Mouse (Mus musculus): ENCODE measurements at regions not wholly inside any gene's neighbourhood (a gene's known extent, or its start where the extent isn't known, plus 50 kb on each side); places are given as distances from the start of the nearest gene placed in this dataset.

DNA sequence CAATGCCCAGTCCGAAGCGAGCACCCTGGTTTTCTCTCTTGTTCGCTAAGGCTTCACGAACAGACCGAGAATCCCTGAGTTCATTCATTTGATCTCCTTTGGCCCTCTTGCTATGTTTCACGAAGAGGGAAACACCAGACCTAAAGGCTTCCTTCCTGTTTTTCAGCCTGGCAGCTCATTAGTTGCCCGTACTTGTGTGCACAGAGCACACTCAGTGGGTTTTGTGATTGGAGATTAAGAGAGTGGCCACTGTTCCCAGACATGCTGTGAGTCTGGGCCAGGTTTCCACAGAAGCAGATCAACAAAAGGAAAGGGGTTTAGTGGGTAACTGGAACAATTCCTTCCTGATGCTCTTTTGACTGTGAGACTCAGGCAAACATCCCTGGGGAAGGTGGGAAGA, 331.5 kb upstream of the Kazn start:
- DNase-seq (ENCODE audit: low read depth, low spot score) = no peak

DNA sequence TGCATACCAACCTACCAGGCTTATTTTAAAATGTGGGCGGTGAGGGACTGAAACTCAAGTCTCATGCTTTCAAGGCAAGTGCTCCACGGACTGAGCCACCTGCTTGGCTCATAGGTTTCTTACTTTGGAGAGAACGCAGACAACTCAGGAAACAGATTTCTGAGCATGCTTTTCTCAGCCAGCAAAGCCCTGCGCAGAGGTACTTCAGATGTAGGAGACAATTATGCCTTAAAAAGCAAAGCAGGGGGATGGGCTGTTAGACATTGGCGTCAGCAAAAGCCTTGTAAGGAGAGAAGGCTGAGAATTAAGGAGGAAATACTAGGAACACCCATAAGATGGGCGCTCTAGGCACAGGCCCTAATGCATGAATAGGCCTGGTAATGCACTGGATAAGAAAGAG, 329.4 kb upstream of the Kazn start:
- DNase-seq (ENCODE audit: low read depth, low spot score) = no peak

DNA sequence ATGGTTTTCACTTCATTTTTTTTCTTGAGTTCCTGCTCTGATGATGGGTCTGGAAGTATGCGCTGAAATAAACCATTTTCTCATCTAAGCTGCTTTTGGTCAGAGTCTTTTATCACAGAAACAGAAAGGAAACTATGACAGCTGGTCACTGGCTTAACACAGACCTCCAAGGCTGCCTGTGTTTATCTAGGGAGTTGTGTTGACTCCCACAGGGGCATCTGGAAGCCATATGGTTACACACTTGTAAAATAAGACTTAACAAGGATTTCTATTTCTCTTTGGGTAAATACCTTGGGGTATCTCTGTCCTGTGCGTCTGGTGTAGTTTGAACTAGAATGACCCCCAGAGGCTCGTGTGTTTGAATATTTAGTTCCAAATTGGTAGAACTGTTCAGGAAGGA, 315.5 kb upstream of the Kazn start:
- no peak for DNase-seq (ENCODE audit: low read depth, low spot score)

DNA sequence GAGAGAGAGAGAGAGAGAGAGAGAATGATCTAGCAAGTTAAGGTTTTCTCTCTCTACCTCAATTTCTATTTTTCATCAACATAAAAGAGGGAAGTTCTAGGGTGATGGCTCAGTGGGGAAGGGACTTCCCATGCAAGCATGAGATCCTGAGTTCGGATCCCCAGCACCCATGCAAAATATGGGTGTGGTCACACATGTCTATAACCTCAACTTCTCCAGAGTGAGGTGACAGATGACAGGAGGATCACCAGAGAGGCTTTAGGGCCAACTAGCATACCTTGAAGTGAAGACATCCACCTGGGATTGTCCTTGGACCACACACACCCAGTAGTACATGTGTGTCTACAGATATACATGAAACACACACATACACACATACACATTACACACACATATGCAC, 306.7 kb upstream of the Kazn start:
- DNase-seq (ENCODE audit: low read depth, low spot score) = no peak

DNA sequence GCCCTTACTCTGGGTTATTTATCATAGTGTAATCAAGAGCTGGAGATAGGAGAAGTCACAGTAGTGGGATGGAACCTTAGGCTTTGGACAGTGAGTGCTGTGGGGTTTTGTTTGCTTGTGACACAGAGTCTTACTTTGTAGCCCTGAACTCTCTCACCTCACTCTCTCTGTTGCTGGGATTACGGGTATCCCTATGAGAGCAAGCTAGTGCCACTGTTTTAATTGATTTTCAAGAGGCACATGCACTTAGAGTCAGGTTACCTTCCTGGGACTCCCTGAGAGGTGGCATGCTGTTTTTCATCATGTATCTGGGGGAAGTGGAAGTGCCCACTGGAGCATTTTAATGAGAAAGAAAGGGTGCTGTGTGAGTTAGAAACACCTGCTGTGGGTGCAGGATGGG, 306.0 kb upstream of the Kazn start:
- no peak for DNase-seq (ENCODE audit: low read depth, low spot score)

DNA sequence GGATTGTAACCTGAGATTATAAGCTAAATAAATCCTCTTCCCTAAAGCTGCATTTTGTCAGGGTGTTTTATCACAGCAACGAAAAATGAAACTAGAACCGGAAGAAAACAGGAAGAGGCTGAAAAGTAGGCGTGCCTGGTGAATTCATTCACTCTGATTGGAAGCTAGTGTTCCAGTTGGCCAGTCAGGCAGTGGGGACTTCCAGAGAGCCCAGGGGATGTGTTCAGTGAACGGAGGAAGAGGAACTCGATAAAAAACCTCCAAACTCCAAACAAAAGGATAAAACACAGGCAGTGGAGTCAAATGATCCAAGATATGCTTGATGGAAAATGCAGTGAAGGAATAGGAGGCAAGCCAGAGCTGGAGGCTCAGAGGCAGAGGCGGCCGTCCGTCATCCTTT, 305.5 kb upstream of the Kazn start:
- DNase-seq (ENCODE audit: low read depth, low spot score) = no peak

DNA sequence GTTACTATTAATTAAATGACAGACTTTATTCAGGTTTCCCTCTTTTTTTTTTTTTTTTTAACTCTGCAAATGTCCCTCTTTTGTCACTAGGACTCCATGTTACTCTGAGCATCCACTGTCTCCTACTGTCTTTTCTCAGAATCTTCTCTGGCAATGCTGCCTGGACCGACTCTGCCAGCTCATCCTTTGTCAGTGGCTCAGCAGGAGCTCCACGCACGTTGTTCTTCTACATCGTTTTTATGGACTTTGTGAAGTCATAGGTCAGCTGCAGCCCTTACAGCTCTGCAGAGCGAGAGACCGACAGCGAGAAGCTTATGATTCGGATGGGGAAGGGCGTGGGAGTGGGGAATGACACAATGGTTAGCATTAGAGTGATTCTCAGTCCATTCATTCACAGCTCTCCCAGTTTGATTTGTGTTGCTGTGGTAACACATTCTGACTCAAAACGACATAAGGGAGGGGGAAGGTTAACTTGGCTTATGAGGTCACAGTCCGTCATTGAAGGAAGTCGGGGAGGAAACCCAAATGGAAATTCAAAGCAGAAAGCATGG, 300.1 kb upstream of the Kazn start:
- no peak for DNase-seq (ENCODE audit: low read depth, low spot score)

DNA sequence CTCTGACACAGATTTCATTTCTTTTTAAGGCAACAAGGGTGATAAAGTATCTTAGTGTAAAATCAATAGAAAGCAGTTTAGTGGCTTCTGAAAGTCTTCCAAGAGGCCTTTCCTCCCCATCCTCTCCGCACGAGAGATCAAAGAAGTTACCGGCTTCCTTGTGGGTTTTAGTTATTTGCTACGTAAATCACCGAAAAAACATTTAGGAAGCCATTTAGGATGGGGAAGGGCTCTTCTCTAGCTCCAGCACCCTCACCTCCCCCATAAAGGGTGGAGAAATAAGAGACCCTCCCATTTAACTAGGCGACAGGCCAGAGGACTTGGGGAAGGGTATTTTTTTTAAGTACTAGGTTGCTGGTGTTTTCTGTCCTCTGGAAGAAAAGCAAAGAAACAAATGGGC, 287.9 kb upstream of the Kazn start:
- DNase-seq (ENCODE audit: low read depth, low spot score) = no peak

DNA sequence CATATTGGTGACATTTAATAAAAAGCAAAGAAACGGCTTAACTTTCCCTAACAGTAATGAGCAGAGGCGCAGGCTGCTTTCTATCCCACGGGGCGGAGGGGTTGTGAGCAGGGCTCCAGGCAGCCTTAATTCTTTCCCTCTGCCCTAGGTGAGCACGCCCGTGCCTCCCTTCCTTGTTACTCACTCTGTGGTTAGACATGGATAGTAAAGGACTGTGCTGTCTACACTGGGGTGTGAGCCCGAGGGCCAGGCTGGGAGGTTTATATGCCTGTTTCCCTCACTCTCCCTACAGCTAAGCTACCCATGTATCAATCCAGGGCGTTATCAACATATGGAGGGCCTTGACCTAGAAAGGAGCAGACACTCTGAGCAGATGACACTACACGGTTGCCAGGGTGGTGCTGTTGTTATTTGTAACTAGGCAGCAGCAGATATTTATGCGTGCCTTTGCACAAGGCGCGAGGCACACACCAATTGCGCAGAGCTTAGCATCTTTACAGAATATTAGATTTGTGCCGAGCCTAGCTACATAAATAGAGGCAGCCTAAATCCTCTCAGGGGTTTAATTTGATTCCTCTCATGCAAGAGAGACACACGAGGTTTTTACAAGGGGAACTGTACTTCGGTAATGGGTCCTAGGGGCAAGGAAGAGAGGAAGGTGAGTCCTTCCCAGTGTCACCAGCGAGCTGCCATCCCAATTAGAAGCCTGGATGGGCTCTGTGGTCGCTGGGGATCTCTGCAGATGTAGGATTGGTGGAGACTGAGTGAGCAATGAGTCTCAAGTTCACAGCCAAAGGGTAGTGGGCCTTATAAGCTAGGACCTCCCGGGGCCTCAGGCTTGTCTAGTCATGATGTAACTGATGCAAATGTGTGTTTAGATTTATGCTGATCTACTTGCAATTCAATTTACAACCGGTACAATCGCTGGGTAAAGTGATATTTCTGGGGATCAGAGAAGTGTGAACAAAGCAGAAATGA, 278.6 kb upstream of the Kazn start:
- DNase-seq (ENCODE audit: low read depth, low spot score) = no peak

DNA sequence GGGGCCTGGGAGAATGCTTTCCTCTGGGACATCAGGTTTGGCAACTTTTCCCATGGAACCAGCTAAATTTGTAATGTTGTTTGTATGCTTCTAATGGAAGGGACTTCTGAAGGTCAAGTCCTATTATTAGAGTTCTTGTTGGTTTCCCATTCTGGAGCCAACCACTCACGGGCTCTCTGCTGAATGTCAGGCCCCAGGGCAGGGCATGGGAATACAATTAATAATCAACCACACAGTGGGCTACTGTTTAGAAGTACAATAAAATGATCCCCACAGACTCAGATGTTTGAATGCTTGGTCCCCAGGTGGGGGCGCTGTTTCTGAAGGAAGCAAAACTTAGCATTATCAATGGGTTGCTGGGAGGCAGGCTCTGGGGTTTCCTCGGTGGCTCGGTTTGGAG, 275.6 kb upstream of the Kazn start:
- no peak for DNase-seq (ENCODE audit: low read depth, low spot score)

DNA sequence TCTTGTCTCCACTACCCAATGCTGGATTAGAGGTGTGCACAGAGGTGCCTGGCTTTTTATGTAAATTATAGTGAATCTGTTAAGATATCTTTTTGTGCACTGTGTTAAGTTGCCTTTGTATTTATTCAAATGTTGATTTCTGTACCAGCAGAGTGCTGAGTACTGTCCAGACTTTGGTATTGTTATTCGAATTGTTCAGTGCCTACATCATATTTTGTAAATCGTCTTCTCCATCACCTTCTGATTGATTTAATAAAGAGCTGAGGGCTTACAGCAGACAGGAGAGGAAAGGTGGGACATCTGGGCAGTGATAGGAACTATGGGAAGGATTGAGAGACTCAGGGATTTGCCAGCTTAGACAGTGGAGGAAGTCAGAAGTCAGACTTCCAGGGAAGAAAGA, 270.2 kb upstream of the Kazn start:
- no peak for DNase-seq (ENCODE audit: low read depth, low spot score)

DNA sequence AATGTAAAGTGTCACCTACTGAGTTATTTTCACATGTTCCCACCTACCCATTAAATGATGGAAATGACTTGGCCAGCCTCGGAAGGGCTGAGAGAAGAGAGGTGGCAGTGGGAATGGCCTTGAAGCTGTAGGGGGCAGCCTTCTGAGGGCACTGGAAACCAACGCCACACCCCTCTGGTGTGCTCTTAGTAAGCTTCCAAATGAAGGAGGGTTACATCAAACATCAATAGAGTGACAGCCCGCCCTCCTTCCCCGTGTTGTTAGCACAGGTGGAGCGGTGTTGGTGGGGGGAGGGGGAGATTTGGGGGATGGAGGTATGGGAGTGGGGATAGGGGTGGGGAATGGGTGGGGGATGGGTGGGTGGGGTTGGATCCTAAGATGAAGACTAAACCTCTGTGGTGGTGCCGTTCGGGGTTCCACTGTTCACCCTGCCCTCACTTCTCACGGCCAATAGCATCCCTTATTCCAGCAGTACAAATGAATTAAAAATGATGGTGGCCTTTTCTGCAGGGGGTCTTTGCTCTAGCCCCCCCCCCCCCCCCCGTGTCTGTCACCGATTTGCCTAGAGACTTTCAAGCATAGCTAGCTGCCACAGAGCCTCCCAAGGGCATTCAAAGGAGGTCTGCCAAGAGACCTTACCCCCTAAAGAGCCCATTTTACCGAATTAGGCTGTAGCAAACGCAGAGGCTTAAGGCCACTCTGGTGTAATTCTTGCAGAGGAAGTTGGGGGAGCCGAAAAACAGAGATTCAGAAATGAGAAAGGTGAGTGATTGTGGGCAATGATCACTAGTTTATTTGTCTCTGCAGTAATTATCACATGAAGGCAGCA, 267.4 kb upstream of the Kazn start:
- no peak for DNase-seq (ENCODE audit: low read depth, low spot score)

DNA sequence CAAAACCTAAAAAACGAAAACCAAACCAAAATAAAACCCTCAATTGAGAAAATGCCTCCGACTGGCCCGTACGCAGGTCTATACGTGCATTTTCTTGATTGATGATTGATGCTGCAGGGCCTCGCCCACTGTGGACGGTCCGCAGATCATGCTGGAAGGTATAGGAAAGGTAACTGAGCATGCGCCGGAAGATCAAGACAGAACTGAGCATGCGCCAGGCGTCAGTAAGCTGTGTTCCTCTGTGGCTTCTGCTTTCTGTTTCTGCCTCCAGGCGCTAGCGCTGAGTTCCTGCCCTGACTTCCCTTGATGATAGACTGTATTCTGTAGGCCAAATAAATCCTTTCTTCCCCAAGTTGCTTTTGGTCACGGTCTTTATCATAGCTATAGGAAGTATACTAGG, 264.6 kb upstream of the Kazn start:
- DNase-seq (ENCODE audit: low read depth, low spot score) = no peak

DNA sequence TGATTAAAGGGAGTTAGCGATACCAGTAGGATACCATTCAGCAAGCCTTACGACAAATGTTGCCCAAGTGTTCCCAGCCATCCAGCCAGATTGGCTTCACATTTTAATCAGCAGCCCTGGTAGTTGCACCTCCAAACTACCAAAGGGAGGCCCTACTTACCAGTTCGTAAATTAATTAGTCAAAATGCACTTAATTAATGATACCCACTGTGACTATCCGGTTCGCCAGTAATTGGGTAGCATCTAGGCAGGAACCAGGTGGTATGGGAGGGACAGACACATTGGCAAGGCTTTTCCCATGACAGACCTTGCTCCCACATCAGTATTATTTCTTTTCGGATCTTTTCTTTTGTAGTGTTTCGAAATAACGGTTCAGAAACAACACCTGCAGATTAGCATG, 262.0 kb upstream of the Kazn start:
- no peak for DNase-seq (ENCODE audit: low read depth, low spot score)

DNA sequence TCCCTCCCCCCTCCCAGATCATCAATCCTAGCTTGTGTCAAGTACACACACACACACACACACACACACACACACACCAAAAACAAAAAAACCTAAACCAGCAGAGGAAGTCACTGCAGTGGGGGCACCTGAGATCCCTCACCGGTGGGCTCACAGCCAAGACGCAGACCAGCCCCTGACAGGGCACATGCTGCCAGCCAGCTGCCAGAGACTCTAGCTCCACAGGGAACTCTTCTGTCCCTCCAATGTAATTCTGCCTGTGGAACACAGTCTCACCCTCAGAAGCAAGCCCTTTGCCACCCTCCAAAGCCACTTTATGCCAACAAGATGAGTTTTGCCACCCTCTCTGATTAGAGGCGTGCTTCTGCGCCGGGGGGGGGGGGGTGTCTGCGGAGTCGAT, 261.3 kb upstream of the Kazn start:
- no peak for DNase-seq (ENCODE audit: low read depth, low spot score)

DNA sequence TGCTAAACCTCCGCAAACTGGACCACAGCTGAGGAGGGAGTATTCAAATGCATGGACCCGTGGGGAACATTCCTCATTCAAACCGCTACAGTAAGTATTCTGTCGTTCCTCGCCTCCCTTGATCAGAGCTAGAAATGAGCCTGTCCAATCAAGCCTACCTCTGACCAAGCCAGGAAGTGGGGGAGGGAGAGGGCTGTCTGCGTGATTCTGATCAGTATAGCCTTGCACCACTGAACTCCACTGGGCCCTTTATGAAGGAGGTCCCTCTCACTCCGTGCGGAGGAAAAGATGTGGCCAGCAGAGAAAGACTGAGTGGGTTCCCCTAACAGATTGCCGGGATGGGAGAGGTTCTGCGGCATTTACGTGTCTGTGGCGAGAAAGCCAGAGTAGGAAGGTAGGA, 257.4 kb upstream of the Kazn start:
- no peak for DNase-seq (ENCODE audit: low read depth, low spot score)

DNA sequence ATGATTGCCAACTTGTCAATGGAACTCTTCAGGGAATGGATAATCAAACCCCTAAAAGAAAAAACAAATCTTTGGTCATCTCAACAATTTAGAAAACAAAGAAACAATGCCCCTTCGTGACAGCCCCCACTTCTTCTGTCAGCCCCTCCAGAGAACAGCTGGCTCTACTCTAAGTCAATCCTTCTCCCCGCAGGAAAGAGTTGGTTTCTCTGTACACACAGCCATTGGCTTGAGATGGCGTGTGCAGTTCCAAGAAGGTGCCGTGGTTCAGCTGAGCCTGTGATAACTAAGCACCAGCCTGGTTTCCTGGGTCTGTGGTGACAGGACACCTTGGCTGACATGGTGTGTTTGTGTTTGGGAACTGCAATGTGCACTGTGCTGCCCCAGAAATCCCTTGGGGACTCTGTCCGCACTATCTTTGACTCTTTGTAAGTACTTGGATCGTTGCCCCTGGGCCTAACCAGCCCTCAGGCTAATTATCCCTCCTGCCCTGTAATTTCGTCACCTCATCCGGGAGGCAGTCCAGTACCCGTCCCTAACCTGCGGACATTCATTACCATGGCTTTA, 253.8 kb upstream of the Kazn start:
- DNase-seq (ENCODE audit: low read depth, low spot score) = no peak

DNA sequence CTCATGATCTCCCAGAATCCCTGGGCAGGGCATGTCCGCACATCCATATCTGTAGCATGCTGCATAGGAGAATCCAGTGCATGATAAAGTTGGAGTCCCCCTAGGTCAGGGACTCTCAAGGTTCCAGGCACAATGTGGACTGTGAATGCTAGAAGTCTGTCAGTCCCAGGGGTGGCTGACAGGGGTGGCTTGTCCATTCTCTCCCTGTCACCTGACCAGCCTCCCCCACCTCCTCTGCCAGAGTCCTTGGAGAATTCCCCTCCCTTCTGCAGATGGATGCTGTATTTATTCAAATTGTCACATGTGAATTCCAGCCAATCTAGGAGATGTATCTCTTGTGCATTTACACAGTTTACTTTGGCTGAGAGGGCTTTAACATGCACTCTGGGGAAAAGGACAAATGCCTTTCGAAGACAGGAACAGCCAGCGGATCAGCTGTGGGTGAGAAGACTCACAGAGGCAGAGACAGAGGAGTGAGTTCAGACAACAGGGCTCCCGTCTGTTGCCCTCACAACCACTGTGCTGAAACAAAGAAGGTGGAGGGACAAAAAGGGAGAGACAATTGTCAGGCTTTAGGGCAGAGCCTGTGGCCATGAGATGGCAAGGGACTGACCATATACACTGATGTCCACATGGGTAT, 246.7 kb upstream of the Kazn start:
- no peak for DNase-seq (ENCODE audit: low read depth, low spot score)

DNA sequence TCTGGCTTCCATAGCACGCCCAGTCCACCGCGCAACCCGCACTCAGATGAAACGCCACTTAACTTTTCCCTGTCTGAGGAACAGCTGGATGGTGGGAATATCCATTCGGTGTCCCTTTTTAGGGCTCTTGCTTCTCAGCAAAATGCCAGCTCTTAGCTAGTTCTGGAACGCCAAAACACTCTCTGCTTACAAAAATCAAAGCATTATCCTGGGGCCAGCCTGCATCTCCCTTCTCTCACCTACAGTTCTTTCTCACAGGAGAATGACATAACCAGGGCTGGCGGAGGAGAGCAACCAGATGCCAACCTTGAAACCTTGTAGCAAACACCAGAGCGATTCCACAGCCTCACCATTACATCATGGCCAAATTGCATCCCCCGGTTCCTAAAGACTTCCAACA, 236.4 kb upstream of the Kazn start:
- no peak for DNase-seq (ENCODE audit: low read depth, low spot score)

DNA sequence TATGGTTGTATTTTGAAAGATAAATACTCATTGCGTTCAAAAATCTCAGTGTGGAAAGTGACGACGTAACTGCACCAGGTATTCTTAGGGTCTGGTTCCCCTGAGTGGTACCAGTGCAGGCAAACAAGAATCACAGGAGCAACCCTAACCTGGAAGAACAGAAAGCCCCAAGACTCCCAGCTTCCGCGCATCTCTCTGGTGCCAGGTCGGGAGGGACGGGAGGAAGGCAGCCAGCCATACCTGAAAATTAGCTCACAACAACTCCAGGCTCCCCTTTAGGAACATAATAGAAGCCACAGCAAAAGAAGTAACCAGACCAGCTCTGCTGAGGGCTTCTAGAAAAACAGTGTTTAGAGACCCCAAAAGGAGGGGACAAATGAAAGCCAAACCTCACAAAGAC, 235.4 kb upstream of the Kazn start:
- no peak for DNase-seq (ENCODE audit: low read depth, low spot score)

DNA sequence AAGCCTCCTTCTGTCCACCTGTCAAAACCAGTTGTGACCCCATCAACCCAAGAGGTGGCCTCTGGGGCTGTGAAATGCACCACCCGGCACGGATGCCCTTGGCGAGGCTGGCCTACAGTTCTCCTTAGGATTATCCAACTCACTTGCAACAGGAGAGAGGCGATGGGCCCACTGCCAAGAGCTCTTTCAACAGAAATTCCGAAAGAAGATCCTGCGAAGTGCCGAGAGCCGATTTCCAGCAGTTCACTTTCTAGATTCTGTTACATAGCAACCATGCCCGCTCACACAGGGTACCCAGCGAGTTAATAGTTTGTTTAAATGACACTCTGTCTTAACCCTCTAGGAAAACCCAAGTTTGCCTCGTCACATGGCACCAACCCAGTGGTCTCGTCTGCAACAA, 234.8 kb upstream of the Kazn start:
- DNase-seq (ENCODE audit: low read depth, low spot score) = no peak

DNA sequence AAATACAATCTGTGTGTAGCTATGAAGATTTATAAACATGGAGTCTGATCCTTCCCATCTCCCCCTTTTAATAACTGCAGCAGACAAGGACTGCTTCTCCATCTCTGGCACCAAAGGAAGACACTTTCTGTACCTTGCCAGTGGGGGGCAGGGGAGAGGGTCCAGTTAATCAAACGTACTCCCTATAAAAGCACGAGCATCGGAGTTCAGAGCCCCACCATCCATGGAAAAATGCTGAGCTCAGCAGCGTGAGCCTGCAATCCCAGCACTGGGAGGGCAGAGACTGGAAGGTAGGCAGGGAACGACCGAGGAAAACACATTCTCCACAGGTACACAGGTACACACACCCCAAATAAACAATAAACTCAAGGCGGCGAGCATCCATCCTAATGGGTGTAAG, 234.1 kb upstream of the Kazn start:
- DNase-seq (ENCODE audit: low read depth, low spot score) = no peak

All from 3T3-L1 (cell line).